Mouse (Mus musculus) naive thymus-derived CD4-positive, alpha-beta T cell, adult 2 months (primary cell): ENCODE data around the gene Ssmem1.

ENCODE experiments used
- DNase-seq: peaks from one replicate; pipeline ENCODE4 v3.0.0-alpha.2; 2011; ENCODE audit warnings: low read depth

The Ssmem1 gene

DNA sequence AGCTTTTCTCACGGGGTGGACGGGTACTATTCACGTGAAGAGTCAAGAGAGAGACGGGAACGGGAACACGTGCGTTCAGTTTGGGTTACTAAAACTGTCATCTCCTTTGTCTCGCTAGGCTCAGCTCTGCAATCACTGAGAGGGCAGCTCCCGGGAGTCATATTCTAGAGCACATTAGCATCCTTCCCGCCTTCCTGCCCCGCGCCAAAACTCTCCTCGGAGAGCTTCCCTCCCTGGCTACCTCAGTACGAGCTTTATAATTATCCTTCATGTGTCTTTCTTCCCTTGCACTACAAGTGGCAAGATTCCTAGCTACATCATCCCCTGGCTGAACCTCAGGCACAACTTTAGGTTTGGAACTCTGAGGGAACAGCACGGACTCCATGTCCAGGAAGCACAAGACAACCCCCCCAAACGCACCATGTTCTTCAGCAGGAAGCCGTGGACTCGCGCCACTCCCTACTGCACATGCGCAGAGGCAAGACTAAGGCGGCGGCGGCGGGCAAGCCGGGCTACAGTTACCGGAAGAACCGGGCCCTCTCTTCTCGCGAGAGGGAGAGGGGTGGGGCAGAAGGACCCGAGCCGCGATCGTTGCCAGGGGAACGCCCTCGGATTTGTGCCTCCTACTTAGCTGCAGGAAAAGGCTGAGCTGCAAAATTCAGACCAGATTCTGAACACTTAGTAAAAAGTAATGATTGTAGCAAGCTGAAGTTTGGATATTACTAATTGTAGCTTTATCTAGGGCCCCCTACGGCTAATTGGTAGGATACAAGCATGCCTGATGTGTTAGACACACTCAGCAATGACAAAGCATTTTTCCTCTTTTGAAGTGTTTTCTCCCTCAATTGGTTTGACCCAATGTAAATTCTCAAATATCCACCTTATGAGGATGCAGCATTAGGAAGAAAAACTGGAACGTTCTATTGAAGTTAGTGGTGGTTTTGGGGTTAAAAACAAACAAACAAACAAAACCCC, at the start of gene Ssmem1, which contains the start of gene Tmem209:
Ssmem1 (plus strand) TSS at position 585 of the 975 bp plus-strand sequence.
Tmem209 (minus strand) TSS at position 519 of the 975 bp plus-strand sequence.
- DNase-seq: peak; percentile 98

DNA sequence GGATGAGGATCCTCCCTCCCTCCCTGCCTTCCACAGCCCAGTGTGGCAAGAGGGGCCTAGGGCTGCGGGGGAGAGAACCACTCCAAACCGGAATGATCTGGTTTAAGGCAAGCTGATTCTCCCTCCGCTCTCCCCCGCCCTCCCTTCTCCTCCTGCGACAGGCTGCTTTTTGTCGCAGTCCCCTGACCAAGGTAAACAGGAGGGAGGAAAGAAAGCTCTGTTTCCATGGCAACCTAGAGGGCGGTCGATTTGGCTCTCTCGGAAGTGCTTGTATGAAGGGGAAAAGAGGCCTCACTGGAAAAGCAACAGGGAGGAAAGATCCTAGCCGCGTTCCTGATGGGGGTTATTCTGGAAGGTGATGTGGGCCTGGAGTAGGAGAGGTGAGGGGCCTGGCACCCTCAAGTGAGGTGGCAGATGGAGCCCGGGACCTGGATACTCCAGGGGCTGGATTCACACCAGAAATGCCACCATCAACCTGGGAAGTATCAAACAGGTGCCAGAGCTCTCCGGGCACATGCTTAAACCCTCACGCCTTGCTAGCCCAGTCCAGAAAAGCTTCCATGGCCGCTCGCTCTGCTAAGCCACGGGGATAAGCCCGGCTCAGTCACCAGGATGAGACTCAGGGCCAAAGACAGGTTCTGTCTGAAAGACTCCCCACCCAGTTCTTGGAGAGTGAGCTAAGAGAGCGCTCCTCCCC, 48.8 kb upstream of the Ssmem1 start:
- DNase-seq: peak; percentile 28

DNA sequence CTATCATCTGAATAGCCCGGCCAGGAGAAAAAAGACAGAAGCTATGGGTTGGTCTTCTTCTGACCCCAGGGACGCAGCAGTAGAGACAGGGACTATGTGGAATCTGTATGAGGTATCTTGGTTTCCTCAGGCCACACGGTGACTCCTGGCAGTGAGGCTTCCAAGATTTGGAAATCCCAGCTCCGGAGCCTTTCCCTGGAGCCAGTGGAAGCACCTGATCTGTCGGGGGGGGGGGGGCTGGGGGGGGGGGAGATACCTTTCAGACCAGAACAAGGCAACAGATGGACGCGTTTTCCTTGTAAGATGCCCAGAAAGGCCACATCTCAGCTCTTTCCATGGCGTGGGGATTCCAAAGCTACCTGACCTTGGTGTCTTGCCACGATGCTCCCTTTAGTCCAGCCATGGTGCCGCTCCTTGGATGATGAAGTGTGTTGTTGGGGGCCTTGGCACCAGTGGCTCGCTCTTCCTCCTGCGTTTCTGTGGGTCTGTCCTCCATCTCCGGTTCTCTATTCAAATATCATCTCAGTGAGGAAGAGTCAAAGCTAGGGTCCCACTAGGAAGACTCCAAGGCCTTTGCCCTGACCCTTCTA, 47.8 kb upstream of the Ssmem1 start:
- DNase-seq: no peak

DNA sequence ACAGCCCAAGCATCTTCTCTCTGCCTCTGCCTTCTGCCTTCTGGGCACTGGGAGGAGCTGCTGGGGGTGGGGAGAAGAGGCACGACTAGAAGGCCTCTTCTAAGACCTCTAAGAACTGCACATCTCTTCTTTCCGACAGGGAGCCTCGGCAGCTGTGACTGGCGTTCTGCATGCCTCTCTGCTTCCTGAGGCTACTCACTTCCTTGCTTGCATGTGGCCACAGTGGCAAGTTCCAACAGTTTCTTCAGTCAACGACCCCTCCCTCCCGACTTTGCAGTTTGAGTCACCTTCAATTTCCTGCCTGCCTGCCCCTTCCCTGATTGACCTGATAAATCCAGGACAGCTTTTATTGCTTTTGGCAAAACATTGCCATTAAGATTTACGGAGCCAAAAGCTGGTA, 46.8 kb upstream of the Ssmem1 start:
- DNase-seq: no peak

GRCm38 (mm10) chr6:30465586-30465985, 44.1 kb upstream of the Ssmem1 start:
- DNase-seq: no peak

DNA sequence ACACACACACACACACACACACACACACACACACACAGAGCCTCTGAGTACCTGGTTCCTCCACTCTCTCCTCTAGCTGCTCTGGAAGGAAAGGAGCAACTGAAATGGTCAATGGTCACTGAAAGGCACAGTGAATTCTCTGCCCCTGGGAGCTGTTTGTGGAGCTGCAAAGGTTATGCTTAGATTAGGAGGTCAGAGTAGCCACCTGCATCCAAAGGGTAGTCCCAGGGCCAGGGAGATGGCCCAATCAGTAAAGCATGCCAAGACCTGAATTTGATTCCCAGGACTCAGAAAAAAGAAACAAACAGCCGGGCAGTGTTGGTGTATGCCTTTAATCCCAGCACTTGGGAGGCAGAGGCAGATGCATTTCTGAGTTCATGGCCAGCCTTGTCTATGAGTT, 41.6 kb upstream of the Ssmem1 start:
- DNase-seq: no peak

DNA sequence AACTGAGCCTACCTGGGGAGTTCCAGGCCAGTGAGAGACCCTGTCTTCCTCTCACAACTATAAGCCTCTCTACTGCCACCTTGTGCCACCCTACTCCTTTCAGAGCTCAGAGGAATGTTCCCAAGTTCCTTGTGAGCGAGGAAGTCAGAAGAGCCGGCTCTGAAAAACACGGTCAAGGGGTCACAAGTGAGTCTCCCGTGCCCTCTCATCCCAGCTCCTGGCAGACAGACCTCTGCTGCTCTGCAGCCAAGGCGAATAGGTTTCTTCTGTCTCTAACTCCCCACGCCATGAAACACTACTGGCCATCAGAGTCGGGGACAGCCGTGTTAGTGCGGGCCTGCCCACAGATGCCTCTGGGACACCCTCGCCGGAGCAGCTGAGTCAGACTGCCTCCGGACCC, 41.0 kb upstream of the Ssmem1 start:
- no peak for DNase-seq

DNA sequence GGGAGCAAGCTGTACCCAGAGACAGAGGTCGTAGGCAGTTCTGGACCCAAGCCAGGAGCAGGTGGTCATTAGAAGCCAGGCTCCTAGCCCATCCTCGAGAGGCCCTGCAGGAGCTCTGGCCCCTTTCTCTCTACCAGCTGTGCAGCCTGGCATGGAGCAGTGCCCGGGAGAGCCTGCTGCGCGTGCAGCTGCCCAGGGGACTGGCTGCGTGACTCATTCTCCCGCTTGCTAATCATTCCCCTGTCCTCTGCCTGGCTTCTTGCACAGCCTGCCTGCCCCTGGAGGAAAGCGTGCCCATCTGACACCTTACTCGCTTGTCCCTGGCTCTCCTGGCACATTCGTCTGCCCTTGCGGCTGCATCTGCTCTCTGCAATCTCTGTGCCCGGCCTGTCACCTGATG, 40.3 kb upstream of the Ssmem1 start:
- no peak for DNase-seq

DNA sequence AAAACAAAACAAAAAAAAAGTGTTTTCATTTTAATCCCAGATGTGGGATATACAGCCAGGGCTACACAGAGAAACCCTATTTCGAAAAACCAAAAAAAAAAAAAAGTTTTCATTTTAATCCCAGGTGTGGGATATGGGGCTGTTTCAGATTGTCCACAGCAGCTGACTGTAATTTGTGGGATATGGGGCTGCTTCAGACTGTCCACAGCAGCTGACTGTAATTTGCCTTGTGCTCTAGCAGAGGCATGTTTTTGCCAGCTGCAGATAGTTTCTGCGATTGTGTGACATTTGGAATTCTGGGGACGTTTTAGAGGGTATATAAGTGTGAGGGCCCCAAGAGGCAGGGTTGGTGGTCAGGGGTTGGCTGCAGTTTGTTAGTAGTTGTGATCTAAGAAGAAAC, 37.9 kb upstream of the Ssmem1 start:
- DNase-seq: no peak

DNA sequence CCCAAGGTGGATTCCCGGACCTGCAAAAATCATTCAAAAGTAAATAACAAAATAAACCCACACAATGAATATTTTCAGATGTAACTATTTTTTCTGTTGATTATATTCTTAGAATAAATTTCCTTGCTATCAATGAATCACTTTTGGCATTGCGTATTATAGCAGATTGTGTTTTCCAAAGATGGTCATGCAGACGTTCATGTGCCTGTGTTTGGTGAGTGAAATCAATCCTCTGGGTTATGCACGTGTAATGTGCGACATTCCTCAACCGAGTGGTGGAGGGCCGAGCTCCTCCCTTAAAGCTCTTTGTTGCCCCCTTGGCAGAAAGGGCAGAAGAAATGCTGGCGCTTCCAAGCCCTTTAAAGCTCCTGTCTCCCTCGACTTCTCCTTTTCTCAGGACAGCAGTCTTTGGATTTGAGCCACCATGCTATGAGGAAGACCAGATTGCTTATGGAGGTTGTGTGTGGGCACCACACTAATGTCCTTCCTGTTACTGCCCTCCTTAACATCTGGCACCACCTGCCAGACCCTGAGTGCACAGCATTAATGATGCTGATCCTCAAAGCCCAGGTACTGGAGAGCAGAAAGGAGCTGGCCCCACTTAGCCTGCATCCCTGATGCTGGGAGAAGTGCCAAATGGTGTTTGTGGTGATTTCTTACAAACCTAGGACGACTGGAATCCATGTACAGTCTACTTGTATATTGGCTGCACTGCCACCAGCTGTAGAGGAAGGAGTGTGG, 33.5 kb upstream of the Ssmem1 start:
- no peak for DNase-seq

- DNase-seq: no peak
Measured at GRCm38 (mm10) chr6:30477210-30477714, 32.4 kb upstream of the Ssmem1 start.

GRCm38 (mm10) chr6:30477784-30478183, 31.9 kb upstream of the Ssmem1 start:
- DNase-seq: no peak

GRCm38 (mm10) chr6:30479418-30479817, 30.2 kb upstream of the Ssmem1 start:
- DNase-seq: no peak

DNA sequence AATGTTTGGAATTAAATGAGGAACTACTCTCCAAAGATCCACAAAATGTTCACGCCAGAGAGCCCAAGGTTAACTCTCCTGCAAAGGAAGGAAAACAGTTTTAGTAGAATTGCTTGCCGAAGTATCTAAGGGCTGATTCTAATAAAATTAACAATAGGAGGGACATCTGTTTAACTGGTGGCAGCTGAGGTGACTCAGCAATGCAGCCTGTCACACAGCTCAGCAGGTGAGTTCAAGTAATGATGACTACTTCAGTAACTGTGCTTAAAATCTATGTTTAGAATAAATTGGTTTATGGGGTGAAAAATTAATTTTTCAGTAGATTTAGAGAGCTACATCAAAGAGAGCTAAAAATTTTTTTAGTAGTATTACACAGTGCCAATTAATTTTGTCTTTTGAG, 26.7 kb upstream of the Ssmem1 start:
- no peak for DNase-seq

DNA sequence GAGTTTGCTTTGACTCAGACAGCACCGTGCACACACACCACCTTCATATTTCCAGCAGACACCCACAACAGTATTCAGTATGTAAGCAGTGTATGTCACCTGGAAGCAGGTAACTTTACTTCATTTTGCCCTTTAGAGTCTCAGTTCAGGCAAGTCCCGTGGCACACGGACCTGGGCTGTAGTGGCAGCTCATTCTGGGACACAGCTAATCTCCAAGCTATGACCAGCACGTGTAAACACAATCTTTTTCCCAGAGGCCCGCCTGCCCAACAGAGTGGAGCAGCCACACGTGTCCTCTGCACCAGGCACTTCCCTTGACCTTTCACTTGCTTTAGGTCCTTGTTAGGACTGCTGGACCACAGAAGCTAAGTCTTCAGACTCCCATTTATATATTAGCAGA, 23.1 kb upstream of the Ssmem1 start:
- DNase-seq: no peak

DNA sequence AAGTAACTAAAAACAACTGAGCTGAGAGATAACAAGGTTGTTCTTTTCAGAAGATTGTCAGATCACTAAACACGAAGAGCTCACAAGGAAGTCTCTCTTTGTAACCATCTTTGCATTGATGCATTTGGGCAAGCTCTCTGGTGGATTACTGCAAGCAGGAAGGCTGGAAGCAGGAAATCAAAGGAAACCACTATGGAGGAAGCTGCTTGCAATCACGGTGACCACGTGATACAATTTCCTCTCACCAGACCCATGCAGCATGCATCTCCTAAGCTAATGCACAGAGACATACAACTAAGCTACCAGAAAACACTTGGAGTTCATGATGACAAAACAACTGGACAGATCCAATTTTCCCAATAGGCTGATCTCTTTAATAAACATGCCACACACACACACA, 10.6 kb upstream of the Ssmem1 start:
- DNase-seq: peak; percentile 57

GRCm38 (mm10) chr6:30508824-30509223, 825 bp upstream of the Ssmem1 start:
- DNase-seq: no peak

- DNase-seq: no peak
Measured at GRCm38 (mm10) chr6:30510291-30510690, 642 bp downstream of the Ssmem1 start.

GRCm38 (mm10) chr6:30514242-30514641, 4.6 kb downstream of the Ssmem1 start:
- no peak for DNase-seq

DNA sequence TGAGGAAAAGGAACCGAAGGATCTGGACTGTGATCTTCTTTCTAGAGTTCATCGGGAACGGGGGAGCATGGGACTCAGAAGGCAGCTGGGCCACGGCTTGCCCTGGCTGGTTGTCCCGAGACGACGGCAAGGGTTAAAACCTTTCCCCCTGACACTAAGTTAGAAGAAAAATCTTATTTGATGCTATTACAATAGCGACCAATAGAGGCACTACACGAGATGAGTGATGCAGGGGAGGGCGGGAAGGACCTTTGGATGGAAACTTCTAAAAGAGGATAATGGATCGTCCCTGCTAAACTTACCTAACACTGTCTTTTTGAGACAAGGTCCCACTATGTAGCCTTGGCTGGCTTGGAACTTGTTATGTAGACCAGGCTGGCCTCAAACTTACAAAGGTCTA, 10.8 kb downstream of the Ssmem1 start:
- no peak for DNase-seq

- DNase-seq: no peak
Measured at GRCm38 (mm10) chr6:30525456-30526332, 16.0 kb downstream of the Ssmem1 start.
